Mouse (Mus musculus) layer of hippocampus, postnatal 25 days (tissue): ENCODE measurements around the gene Dlx5. TPM values are rescaled to one million over a fixed set of nuclear protein-coding genes. Genes with fewer than 3 reads are reported as not detected.

ENCODE experiments used
- DNase-seq, 2 experiments: peaks; one replicate each; pipeline ENCODE4 v3.0.0; 2022; ENCODE audit warnings: mixed read lengths in 2 of 2, low spot score in 1 of 2; ENCODE audit errors: extremely low spot score in 1 of 2
- total RNA-seq, 2 experiments: library from RNA; stranded (reverse); gene quantifications; 2 replicates each; pipeline ENCODE4 v1.2.3; 2021

The Dlx5 gene
- total RNA-seq, 2 experiments from 2014 or later: 4.2 to 6.1 TPM

DNA sequence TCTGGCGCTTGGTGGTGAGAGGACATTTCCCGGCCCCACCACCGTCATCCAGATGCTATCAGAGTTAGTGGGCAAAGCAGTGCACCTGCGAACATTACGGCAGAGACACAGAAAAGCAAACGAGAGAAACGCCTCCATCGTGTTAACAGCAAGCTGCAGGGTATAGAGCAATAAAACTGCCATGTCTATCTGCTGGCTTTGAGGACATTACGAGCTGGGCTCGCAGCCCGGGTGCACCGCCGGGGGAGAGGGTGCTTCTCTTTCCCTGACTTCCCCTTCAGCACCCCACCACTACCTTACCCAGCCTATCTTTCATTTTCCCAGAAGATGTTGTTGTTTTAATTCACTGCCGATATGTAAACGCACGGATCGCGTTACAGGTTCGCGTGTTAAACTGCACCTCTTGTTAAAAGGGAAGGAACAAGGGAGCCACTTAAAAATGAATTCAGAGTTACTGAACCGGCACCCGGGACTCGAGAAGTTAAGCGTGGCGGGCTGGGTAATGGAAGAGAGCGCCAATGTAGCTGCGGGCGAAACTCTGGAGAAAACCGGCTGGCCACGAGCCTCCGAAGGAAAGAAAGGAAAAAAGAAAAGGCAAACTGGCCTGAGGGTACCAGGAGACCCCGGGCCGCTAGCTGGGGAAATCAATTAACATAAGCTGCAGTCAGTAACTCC lies 21.3 kb downstream of the Dlx5 start:
- no peak for DNase-seq

DNA sequence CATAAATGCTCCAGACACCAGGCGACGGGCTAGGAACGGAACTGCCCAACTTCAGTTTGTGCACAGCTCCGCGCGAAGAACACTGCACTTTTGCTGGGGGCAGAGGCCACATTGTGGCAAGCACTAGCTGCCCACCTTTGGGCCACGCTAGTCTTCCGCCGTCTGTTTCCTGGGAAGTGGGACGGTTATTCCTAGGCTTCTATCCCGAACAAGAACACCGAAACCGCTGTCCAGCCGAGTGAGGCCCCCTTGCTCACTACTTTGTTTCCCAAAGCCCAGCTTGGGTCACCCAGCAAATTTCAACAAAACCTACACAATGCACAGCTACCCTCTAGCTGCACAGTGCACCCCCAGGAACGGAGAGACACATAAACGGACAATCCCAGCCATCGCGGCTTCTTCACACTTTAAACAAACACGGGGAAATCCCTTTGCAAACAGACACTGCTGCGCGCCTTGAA lies 21.9 kb downstream of the Dlx5 start:
- no peak for DNase-seq

DNA sequence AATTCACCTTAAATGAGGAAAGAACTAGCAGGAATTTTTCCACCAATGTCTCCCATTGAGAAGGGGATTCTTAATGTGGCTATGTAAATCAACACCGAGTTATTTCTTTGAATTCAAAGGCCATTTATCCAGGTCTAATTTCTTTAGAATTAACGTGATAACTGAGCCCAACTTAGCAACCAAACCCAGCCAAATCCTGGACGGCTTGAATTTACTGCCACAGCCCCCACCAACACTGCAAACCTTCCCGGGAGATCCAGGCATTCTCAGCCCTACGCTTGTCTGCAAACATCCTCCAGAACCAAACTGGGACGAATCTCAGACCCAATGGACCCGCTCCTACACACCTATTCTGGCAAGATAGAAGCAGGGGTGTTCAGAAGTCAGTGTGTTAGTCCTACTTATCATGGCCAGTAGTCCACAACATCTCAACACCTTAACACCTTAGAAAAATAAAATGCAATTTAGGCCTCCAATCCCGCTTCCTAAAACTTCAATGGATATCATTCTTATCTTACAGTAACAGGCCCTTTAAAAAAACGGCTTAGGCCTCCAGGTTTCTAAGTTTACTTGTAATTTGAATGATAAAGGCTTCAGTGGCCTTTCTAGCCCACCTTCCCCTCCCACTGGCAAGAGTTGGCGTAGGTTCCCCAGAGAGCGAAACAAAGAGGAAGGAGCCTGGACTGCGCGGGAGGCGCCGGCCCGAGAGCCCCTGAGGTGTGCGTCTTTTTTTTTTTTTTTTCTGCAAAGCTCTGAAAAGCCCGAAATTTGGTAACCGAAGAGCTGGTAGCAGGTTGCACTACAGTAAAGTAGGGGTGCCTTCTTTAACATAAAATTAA lies 22.6 kb downstream of the Dlx5 start:
- DNase-seq: no peak

DNA sequence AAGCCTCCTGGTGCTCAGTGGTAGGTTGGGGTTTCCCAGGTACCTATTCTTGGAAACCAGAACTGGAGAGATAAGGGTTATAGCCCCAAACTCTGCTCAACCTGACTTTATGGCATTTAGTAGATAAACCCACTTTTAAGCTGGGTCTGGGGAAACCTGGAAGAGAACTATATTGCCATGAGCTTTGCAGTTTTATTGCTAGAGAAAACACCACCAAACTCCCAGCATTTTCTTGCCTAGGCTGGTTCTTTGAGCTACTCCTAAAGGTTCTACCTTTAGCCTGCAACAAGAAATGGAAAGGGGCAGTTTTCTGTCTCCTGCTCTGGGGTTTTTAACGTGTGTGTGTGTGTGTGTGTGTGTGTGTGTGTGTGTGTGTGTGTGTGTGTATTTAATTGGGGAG lies 23.3 kb downstream of the Dlx5 start:
- no peak for DNase-seq

DNA sequence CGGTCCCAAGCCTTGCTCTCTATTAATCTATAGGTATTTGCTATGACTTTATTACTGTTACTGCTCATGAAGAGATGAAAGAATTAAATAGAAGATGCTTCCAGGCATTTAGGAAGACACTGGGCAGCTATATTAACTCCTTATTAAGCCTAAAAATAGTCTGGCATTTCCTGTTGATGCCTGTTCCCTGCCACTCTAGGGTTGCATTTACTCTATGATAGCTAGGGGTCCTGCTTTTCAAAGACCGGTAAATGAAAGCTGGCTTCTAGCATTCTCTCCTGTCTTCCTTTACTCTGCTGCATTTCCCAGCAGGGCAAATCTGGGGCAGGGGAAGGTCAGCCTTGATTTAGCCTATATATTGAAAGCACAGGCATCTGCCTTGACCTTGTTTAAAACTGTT lies 24.1 kb downstream of the Dlx5 start:
- no peak for DNase-seq

DNA sequence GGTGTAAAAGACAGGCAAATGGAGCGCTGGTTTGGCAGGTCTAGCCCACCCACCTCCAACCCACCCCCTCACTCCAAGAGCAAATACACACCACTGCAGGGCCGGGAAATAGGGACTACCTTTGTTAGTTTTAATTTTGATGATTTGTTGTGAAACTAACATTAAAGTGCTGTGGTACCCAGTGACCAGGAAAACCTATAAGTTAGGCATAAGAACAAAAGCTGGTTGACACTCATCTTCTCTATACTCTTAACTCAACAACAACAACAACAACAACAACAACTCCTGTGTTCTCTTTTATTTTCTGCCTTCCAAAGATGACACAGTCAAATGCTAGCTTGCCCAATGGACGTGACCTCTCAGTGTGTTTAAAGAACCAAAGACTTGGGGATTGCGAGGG lies 25.0 kb downstream of the Dlx5 start:
- DNase-seq: no peak

DNA sequence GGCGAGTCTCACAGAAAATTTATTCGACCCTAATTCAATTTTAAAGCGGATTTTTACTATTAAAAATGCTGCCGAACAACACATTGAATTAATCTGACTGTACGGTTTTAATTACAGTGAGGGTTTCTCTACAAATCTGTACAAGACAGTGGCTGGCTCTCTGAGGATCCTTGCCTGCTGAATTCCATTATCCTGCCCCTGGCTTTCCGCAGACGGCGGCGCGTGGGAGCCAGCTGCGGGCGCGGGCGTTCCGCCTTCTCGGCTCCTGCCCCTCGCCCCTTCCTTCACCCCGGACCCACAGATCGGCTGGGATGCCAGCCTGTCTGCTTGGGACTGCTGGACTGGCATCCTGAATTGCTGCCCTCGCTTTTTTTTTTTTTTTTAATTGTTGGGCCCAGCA lies 25.6 kb downstream of the Dlx5 start:
- DNase-seq: no peak

DNA sequence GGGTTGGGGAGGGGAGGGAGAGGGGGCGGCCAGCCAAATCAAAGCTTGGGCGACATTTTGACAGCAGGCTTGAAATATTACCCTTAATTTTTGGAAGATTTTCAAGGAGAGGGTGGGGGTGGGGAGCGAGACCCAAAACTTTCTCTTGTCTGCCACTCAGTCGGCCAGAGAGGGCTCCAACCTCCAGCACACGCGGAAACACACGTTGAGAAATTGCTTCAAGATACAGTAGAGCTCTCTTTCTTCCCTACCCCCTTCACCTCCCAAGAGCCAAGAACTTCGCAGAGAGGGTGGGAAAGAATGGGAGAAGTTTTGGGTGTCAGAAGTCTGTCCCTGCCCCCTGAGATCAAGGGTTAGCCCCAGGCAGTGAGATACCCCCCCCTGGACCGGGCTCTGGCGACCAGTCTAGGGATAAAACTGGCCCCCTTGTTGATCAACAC lies 26.1 kb downstream of the Dlx5 start:
- no peak for DNase-seq

DNA sequence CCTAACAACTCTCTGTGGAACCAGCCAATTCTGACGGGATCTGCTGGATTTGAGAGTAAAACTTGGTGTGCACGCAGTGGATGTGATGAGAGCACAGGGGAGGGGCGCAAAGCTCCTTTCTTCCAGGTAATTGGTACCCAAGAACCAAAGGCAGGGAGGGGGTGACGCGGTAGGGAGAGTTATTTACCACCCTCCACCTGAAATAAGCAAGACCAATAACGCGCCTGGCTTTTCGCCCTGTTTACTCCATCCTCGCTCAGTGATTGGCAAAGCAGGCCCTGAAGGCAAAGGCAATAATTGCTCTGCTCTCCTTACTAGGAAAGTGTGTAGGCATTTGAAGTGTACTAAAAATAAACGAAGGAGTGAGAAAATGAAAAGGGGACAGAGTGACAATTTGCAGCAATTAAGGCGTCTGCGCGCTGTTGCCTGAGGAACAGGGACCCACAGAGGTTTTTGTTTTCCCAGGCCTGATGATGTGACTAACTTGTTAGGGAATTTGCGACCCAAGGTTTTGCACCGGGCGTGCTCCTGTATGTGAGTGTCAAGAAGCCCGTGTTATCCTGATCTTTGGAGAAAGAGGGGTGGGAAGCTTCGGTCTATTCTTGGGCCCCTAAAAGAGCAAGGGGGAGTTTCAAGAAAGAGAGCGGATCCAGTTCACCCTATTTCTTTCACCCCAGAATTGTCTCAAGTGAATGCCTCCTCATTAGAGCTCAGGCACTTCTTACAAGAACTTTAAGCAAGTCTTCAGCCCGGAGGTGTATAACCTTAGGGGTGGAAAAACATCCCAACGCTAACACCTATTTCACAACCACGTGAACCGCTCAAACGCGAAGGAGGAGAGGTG lies 26.8 kb downstream of the Dlx5 start:
- no peak for DNase-seq

DNA sequence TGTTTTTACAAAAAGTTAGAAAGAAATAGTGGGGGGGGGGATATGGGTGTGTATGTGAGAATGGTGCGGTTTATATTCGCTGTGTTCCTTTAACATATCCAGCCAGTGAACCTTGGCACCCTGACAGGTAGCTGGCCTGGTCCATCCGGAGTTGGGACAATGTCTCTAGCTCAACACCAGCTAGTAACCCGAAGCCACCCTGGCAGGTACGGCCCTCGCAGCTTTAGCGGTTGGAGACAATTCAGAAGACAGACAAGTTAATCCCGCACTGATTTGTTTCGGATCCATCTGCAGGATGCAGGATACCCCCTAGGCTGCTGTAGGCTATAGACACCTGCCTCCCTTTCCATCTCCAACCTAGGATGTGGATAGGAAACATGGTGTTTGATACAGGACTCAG lies 27.7 kb downstream of the Dlx5 start:
- no peak for DNase-seq

DNA sequence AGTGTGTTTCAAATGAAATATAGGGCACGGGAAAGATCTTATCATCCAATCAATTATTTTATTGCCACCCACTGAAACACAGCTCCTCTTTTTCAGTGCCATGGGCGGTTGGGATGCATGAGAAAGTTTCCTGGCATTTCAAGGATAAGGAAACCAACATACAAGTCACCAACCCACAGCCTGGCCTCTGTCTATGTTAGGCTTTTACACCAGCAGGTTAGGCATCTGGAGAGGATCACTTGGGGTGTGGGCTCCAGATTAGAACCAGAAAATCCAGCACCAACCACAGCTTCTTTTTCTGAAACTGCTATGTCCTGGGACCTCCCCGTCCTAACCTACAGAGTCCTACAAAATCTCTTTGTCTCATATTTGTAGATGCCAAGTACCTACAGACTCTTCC lies 28.9 kb downstream of the Dlx5 start:
- no peak for DNase-seq

DNA sequence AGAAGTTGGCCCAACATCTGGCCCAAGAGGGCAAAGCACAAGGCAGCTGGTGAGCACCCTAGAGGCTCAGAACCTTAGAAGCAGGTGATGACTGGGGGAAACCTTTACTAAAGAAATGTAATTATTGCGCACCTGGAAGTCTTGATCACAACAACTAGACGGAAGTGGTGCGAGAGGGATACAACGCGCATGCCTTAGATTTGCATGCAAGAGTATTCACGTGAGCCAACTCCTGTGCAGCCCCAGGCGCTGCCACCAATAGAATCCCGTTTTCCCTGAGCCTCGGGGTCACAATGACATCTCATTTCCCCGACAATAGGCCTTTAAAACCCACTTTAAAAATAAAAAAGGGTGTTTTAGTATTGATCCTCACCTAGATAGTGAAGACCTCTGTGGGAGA lies 30.7 kb downstream of the Dlx5 start:
- no peak for DNase-seq

DNA sequence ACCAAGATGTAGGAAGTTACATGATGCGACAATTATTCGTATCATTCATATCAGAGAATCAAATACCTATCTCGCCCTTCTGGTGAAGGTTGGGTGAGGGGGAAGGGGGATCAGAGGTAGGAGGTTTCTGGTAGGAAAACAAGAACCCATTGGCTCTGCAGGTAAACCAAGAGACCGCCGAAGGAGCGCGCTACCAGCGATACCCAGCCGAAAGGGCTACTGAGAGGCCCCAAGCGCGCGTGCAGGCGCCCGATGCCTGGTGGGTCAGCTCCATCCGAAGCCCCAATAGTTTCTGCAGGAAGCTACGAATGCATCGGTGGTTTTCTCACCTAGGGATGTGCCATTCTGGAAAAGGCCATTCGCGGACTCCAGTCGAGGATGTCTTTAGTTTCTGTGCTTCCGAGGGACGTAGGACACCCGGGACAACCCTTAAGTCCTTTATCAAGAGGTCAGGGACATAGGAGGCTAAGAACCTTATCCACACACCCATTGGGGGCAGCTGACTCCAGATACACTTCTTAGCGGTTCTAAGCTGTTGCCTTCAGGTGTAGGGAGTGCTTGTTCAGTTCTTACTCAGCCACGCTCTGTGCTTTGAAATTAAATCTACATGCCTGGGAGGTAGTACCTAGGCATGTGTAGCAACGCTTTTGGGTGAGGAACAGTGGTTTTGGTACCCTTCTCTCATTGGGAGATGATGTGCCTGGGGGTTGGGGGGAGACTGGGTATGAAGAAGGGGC lies 31.4 kb downstream of the Dlx5 start:
- DNase-seq: no peak

DNA sequence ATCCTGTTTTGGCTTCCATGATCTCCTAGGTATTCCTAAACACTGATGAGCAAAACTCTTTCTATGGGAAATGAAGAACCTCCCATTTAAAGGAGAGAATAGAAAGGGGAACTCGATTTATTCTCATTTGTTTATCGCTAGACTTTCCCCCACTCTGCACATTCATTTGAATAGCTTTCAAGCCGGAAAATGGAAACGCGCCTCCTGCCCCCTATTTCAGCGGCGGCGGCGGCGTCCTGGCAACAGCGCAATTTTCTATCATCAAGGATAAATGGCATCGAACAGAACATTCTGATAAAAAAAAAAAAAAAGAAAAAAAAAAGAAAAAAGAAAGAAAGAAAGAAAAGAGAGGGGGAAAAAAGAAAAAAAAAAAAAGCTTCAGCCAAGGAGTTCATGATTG lies 32.1 kb downstream of the Dlx5 start:
- no peak for DNase-seq

DNA sequence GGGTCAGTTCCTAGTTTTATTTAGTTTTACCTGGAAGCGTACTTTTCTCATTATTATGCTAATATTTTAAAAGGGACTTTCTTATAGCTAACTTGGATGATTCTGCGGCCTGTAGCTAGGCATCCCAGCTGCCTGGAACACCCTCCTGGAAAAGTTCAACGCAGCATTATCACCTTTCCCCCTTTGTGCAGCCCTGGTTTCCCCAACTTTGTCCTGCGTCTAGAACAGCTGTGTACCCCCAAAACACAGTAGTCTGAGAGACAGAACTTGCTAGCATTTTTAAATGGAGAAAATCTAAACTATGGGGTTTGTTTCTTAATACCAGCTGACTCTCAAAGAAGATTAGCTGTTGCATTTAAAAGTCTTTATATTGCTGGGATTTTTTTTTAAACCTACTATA lies 33.3 kb downstream of the Dlx5 start:
- no peak for DNase-seq

DNA sequence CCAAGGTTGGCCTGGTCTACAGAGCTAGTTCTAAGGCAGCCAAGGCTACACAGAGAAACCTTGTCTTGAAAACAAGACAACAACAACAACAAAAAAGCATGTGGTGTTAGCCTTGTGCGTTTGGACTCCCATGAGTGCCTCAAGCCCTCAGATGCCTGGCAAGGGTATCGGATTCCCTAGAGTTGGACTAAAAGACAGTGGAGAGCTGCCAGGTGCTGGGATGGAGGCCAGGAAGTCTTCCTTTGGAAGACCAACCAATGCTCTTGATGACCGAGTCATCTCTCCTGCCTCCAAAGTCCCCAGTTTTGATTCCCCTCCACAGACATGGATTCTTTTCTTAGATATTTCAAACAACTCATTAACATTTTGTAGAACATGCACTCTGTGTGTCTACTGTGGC lies 48.6 kb downstream of the Dlx5 start:
- DNase-seq: no peak

DNA sequence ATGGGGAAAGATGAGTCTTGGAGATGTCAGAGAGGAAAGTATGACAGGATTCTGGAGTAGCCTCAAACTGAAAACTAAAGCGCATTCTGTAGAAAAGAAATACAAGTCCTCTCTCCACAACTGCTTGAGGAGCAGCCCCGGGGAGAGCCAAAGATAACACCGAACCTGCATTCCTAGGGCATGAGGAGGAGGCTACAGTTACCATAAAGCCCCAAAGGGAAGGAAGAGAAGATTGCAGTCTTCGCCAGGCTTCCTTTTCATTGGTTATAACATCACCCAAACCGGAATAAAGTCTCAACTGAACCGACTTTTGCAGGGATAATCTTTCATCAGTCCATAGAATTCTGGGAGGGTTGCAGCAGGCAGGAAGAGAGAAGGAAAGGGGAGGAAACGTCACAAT lies 51.4 kb downstream of the Dlx5 start:
- DNase-seq: no peak
